Mouse (Mus musculus): Measurements from ENCODE around the gene Mt2. TPM values are rescaled to one million over a fixed set of nuclear protein-coding genes. Genes with fewer than 3 reads are reported as not detected.
"Not testable (repeated sequence)": the region's sequence is repeated elsewhere in the genome, so short reads cannot be mapped to it uniquely, and the experiment has no call there.

Mt2 gene
- polyA plus RNA-seq (2012; rRNA removed) = 32.2 and 56.0 TPM in 2 replicates

- peak; percentile 29 for DNase-seq
- WGBS = under 1% methylated on average over 56 of the region's 56 CpGs
- TF ChIP-seq CTCF (IDR thresholded peaks at IDR 0.05; ENCODE audit: insufficient read depth, low read length) (no peak), POLR2A (IDR thresholded peaks at IDR 0.05; ENCODE audit: borderline replicate concordance, extremely low read depth, low read depth, low read length) (no peak)
- peak within 1 kb of the TSS; percentile 46 for H3K4me3 ChIP-seq (replicated peaks; ENCODE audit: extremely low read depth, low read depth, low read length)
- H3K4me1 ChIP-seq (ENCODE audit: control insufficient read depth, insufficient read depth, low read length) = peaks cover 12% of the 10 kb centered on the region
These were observed at the start of gene Mt2 for GRCm38 (mm10) chr8:94172075-94172808. Gene Mt2 (plus strand): TSS chr8:94172664.

GRCm38 (mm10) chr8:94122711-94123468, 49.6 kb upstream of the Mt2 start:
- DNase-seq = no peak
- H3K4me1 ChIP-seq (ENCODE audit: control insufficient read depth, insufficient read depth, low read length) = no peaks in the 10 kb centered on the region
- H3K4me3 ChIP-seq (replicated peaks; ENCODE audit: extremely low read depth, low read depth, low read length) = no peak overlapping the region
- WGBS = 46% methylated on average over 8 of the region's 8 CpGs
- no peak for TF ChIP-seq CTCF (IDR thresholded peaks at IDR 0.05; ENCODE audit: insufficient read depth, low read length)
- no peak for TF ChIP-seq POLR2A (IDR thresholded peaks at IDR 0.05; ENCODE audit: borderline replicate concordance, extremely low read depth, low read depth, low read length)

- WGBS = 72% methylated on average over 6 of the region's 6 CpGs
- no peak for DNase-seq
- TF ChIP-seq POLR2A (IDR thresholded peaks at IDR 0.05; ENCODE audit: borderline replicate concordance, extremely low read depth, low read depth, low read length) = no peak
- TF ChIP-seq CTCF (IDR thresholded peaks at IDR 0.05; ENCODE audit: insufficient read depth, low read length) = no peak
- Histone ChIP-seq H3K4me3 (replicated peaks; ENCODE audit: extremely low read depth, low read depth, low read length) (no peak overlapping the region), H3K4me1 (ENCODE audit: control insufficient read depth, insufficient read depth, low read length) (no peaks in the 10 kb centered on the region)
These were observed 44.8 kb upstream of the Mt2 start for GRCm38 (mm10) chr8:94127711-94128110.

GRCm38 (mm10) chr8:94129133-94129789, 43.2 kb upstream of the Mt2 start:
- 87% methylated on average over 6 of the region's 6 CpGs for WGBS
- no peak for DNase-seq
- Histone ChIP-seq H3K4me1 (ENCODE audit: control insufficient read depth, insufficient read depth, low read length) (no peaks in the 10 kb centered on the region), H3K4me3 (replicated peaks; ENCODE audit: extremely low read depth, low read depth, low read length) (no peak overlapping the region)
- no peak for TF ChIP-seq CTCF (IDR thresholded peaks at IDR 0.05; ENCODE audit: insufficient read depth, low read length)
- TF ChIP-seq POLR2A (IDR thresholded peaks at IDR 0.05; ENCODE audit: borderline replicate concordance, extremely low read depth, low read depth, low read length) = no peak

- no peak for DNase-seq
- TF ChIP-seq CTCF (IDR thresholded peaks at IDR 0.05; ENCODE audit: insufficient read depth, low read length) (no peak), POLR2A (IDR thresholded peaks at IDR 0.05; ENCODE audit: borderline replicate concordance, extremely low read depth, low read depth, low read length) (no peak)
- 89% methylated on average over 4 of the region's 4 CpGs for WGBS
- Histone ChIP-seq H3K4me1 (ENCODE audit: control insufficient read depth, insufficient read depth, low read length) (no peaks in the 10 kb centered on the region), H3K4me3 (replicated peaks; ENCODE audit: extremely low read depth, low read depth, low read length) (no peak overlapping the region)
These were observed 42.3 kb upstream of the Mt2 start for GRCm38 (mm10) chr8:94130126-94130525.

GRCm38 (mm10) chr8:94132096-94132495, 40.4 kb upstream of the Mt2 start:
- TF ChIP-seq POLR2A (IDR thresholded peaks at IDR 0.05; ENCODE audit: borderline replicate concordance, extremely low read depth, low read depth, low read length) (no peak), CTCF (IDR thresholded peaks at IDR 0.05; ENCODE audit: insufficient read depth, low read length) (no peak)
- Histone ChIP-seq H3K4me1 (ENCODE audit: control insufficient read depth, insufficient read depth, low read length) (no peaks in the 10 kb centered on the region), H3K4me3 (replicated peaks; ENCODE audit: extremely low read depth, low read depth, low read length) (no peak overlapping the region)
- DNase-seq = no peak
- WGBS = 63% methylated on average over 5 of the region's 5 CpGs

GRCm38 (mm10) chr8:94134601-94135000, 37.9 kb upstream of the Mt2 start:
- not testable (repeated sequence) for H3K4me1 ChIP-seq (ENCODE audit: control insufficient read depth, insufficient read depth, low read length); DNase-seq; H3K4me3 ChIP-seq (replicated peaks; ENCODE audit: extremely low read depth, low read depth, low read length)
- WGBS = 24% methylated on average over 3 of the region's 3 CpGs

- no peak for TF ChIP-seq POLR2A (IDR thresholded peaks at IDR 0.05; ENCODE audit: borderline replicate concordance, extremely low read depth, low read depth, low read length)
- TF ChIP-seq CTCF (IDR thresholded peaks at IDR 0.05; ENCODE audit: insufficient read depth, low read length) = no peak
- Histone ChIP-seq H3K4me1 (ENCODE audit: control insufficient read depth, insufficient read depth, low read length) (no peaks in the 10 kb centered on the region), H3K4me3 (replicated peaks; ENCODE audit: extremely low read depth, low read depth, low read length) (no peak overlapping the region)
- DNase-seq = no peak
- 88% methylated on average over 6 of the region's 6 CpGs for WGBS
These were observed 36.9 kb upstream of the Mt2 start for GRCm38 (mm10) chr8:94135556-94135955.

GRCm38 (mm10) chr8:94136192-94136591, 36.3 kb upstream of the Mt2 start:
- Histone ChIP-seq H3K4me1 (ENCODE audit: control insufficient read depth, insufficient read depth, low read length) (no peaks in the 10 kb centered on the region), H3K4me3 (replicated peaks; ENCODE audit: extremely low read depth, low read depth, low read length) (no peak overlapping the region)
- DNase-seq = no peak
- no peak for TF ChIP-seq CTCF (IDR thresholded peaks at IDR 0.05; ENCODE audit: insufficient read depth, low read length)
- no peak for TF ChIP-seq POLR2A (IDR thresholded peaks at IDR 0.05; ENCODE audit: borderline replicate concordance, extremely low read depth, low read depth, low read length)
- WGBS = 71% methylated on average over 7 of the region's 7 CpGs

Data from lung, adult 2 months (tissue).